Mouse (Mus musculus) kidney, postnatal 0 days (tissue): ENCODE results near the gene Adamts7. TPM values are rescaled to one million over a fixed set of nuclear protein-coding genes. Genes with fewer than 3 reads are reported as not detected.
A peak's percentile ranks its signal among the peaks of the same experiment; 100 is the strongest.

ENCODE experiments used
- ATAC-seq: fragments of 200-750 bp; cut with Nextera tagmentation; replicated peaks from 2 replicates; pipeline ENCODE4 v1.8.0; 2017; ENCODE audit warnings: low read depth, moderate number of reproducible peaks, moderate TSS enrichment, moderate library complexity; ENCODE audit not compliant: low FRiP score
- DNase-seq: peaks from one replicate; pipeline ENCODE4 v3.0.0-alpha.2; 2016; ENCODE audit warnings: low spot score
- H3K27ac ChIP-seq: fragments of 300-500 bp; sonication (generic); 2 replicates; pipeline ENCODE4 v1.5.1; 2014; ENCODE audit warnings: mild to moderate bottlenecking
- H3K27me3 ChIP-seq: fragments of 300-500 bp; sonication (generic); 2 replicates; pipeline ENCODE4 v1.6.1; 2014; ENCODE audit warnings: low read length, mixed read lengths; ENCODE audit not compliant: insufficient read depth
- H3K36me3 ChIP-seq: fragments of 300-500 bp; sonication (generic); 2 replicates; pipeline ENCODE4 v1.6.1; 2014; ENCODE audit warnings: low read length, mixed read lengths; ENCODE audit not compliant: insufficient read depth
- H3K4me1 ChIP-seq: fragments of 300-500 bp; sonication (generic); replicated peaks from 2 replicates; pipeline ENCODE4 v1.6.1; 2014; ENCODE audit warnings: antibody characterized with exemption, low read length, mixed read lengths; ENCODE audit not compliant: insufficient read depth
- H3K4me2 ChIP-seq: fragments of 300-500 bp; sonication (generic); 2 replicates; pipeline ENCODE4 v1.6.1; 2014; ENCODE audit warnings: mild to moderate bottlenecking, low read length, moderate library complexity, mixed read lengths
- H3K4me3 ChIP-seq: fragments of 300-500 bp; sonication (generic); replicated peaks from 2 replicates; pipeline ENCODE4 v1.5.1; 2014; ENCODE audit warnings: low read depth, low read length
- H3K9ac ChIP-seq: fragments of 300-500 bp; sonication (generic); 2 replicates; pipeline ENCODE4 v1.6.1; 2014; ENCODE audit warnings: low read depth, low read length
- H3K9me3 ChIP-seq: fragments of 300-500 bp; sonication (generic); replicated peaks from 2 replicates; pipeline ENCODE4 v1.6.1; 2016; ENCODE audit warnings: low read length, inconsistent platforms, mixed read lengths
- CTCF ChIP-seq: IDR thresholded peaks from 2 replicates; pipeline ENCODE4 v1.5.1; 2016; ENCODE audit warnings: antibody characterized with exemption, low read depth, mild to moderate bottlenecking, moderate library complexity
- WGBS: fragments of 180-500 bp; shearing (Covaris S2); extraction: QIAGEN DNeasy Blood & Tissue Kit; methylation state at CpG from one replicate; pipeline ENCODE4 v1.1.7; 2014; 5-methylcytosine and 5-hydroxymethylcytosine counted together
- polyA plus RNA-seq: library from polyadenylated mRNA; unstranded; fragments of >200 nt; fragmentation: Nextera tagmentation; extraction: Ambion mirVana; gene quantifications from 2 replicates; pipeline ENCODE4 v1.2.1, GENCODE M21; 2015

Gene Adamts7
- polyA plus RNA-seq, 1 experiment from 2014 or later: 11.6 TPM

DNA sequence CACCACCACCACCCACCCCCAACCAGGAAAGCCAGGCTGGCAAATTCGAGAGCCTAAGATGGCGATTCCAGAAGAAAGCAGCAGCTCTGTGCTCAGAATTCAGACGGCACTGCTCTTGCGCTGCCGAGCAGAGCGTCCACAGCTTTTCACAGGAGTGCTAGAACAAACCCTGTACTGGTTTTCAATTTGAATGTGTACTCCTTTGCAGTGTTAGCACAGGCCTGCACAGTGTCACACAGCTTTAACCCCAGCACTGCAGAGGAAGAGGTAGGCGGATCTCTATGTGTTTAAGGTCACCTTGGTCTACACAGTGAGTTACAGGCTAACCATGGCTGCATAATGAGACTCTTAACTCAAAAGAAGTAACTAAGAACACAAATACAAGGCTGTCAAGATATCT is 85.5 kb downstream of the Adamts7 start:
- no peak overlapping the region for H3K9ac ChIP-seq
- H3K4me3 ChIP-seq: no peak overlapping the region
- peaks cover 6% of the 10 kb centered on the region; the same call in 1 of the 2 replicates for H3K36me3 ChIP-seq
- H3K27ac ChIP-seq: no peak overlapping the region
- no peaks in the 10 kb centered on the region for H3K4me1 ChIP-seq
- H3K9me3 ChIP-seq: no peaks in the 10 kb centered on the region
- H3K4me2 ChIP-seq: no peak overlapping the region
- H3K27me3 ChIP-seq: no peaks in the 10 kb centered on the region
- DNase-seq (no peak), ATAC-seq (no peak)
- WGBS: 89% methylated on average over 7 of the region's 7 CpGs
- TF ChIP-seq CTCF: no peak

GRCm38 (mm10) chr9:90249036-90249435 is 86.2 kb downstream of the Adamts7 start:
- no peak for TF ChIP-seq CTCF
- peaks cover 6% of the 10 kb centered on the region; the same call in 1 of the 2 replicates for H3K36me3 ChIP-seq
- no peaks in the 10 kb centered on the region for H3K4me1 ChIP-seq
- no peaks in the 10 kb centered on the region for H3K9me3 ChIP-seq
- H3K4me2 ChIP-seq: no peak overlapping the region
- H3K27me3 ChIP-seq: no peaks in the 10 kb centered on the region
- H3K27ac ChIP-seq: no peak overlapping the region
- no peak overlapping the region for H3K4me3 ChIP-seq
- DNase-seq (no peak), ATAC-seq (no peak)
- WGBS: 93% methylated on average over 2 of the region's 2 CpGs
- H3K9ac ChIP-seq: no peak overlapping the region

- no peak for DNase-seq
- H3K27ac ChIP-seq: no peak overlapping the region
- H3K9me3 ChIP-seq: no peaks in the 10 kb centered on the region
- H3K27me3 ChIP-seq: no peaks in the 10 kb centered on the region
- no peak overlapping the region for H3K9ac ChIP-seq
- ATAC-seq: no peak
- H3K36me3 ChIP-seq: peaks cover 6% of the 10 kb centered on the region; the same call in 1 of the 2 replicates
- H3K4me1 ChIP-seq: no peaks in the 10 kb centered on the region
- 87% methylated on average over 5 of the region's 5 CpGs for WGBS
- no peak for TF ChIP-seq CTCF
- H3K4me3 ChIP-seq: no peak overlapping the region
- no peak overlapping the region for H3K4me2 ChIP-seq
Measured at GRCm38 (mm10) chr9:90250141-90250775, 87.4 kb downstream of the Adamts7 start.

DNA sequence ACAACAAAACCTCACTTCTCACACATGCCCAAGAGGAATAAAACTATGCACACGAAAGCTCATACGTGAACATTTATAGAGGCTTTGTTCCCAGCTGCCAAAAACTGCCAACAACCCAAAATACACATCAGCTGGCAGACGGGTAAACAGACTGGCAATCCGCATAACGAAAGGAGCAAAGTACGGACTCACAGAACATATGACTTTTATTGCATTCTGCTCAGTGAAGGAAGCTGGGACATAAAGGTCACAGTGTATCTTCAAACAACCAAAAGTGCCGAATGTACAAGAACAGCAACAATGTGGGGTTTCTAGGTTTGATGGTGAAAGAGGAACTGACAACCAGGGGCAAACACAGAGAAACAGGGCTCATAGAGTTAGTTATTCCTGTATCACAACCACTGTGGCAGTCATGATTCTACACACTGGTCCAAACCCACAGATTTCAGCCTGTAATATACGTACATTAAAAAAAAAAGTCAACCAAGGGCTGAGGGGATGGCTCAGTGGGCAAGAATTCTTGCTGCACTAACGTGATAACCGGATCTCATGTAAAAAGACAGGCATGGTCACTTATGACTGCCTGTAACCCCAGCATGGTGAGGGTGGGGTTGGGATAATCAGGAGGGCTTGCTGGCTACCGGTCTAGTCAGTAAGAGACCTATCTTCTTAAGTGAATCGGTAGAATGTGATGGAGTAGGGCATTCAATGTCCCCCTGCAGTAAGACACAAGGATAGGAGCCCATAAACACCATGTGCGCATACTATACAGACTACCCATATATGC is 88.3 kb downstream of the Adamts7 start:
- Histone ChIP-seq H3K27me3 (no peaks in the 10 kb centered on the region), H3K4me3 (no peak overlapping the region), H3K4me1 (no peaks in the 10 kb centered on the region), H3K9ac (no peak overlapping the region), H3K9me3 (no peaks in the 10 kb centered on the region), H3K27ac (no peak overlapping the region), H3K36me3 (peaks cover 6% of the 10 kb centered on the region; the same call in 1 of the 2 replicates), H3K4me2 (no peak overlapping the region)
- TF ChIP-seq CTCF: no peak
- 84% methylated on average over 13 of the region's 13 CpGs for WGBS
- no peak for DNase-seq
- no peak for ATAC-seq

- DNase-seq (no peak), ATAC-seq (no peak)
- Histone ChIP-seq H3K4me2 (no peak overlapping the region), H3K27me3 (no peaks in the 10 kb centered on the region), H3K36me3 (no peaks in the 10 kb centered on the region), H3K4me3 (no peak overlapping the region), H3K27ac (no peak overlapping the region), H3K9me3 (no peaks in the 10 kb centered on the region), H3K4me1 (no peaks in the 10 kb centered on the region; the same call in 1 of the 2 replicates), H3K9ac (no peak overlapping the region)
- 96% methylated on average over 2 of the region's 2 CpGs for WGBS
- TF ChIP-seq CTCF: no peak
Measured at GRCm38 (mm10) chr9:90253181-90253580, 90.3 kb downstream of the Adamts7 start.

- DNase-seq (peak; percentile 30), ATAC-seq (no peak)
- Histone ChIP-seq H3K27me3 (no peaks in the 10 kb centered on the region), H3K4me3 (no peak overlapping the region), H3K4me1 (peaks cover 5% of the 10 kb centered on the region; the same call in 1 of the 2 replicates), H3K9ac (no peak overlapping the region), H3K4me2 (no peak overlapping the region), H3K36me3 (no peaks in the 10 kb centered on the region), H3K27ac (no peak overlapping the region), H3K9me3 (no peaks in the 10 kb centered on the region)
- TF ChIP-seq CTCF: no peak
- 69% methylated on average over 6 of the region's 6 CpGs for WGBS
Measured at GRCm38 (mm10) chr9:90255844-90256405, 93.1 kb downstream of the Adamts7 start.
